Mouse (Mus musculus) kidney, adult 2 months (tissue): ENCODE results near the gene Cfap299.

ENCODE experiments used
- CTCF ChIP-seq: fragments of 200-500 bp; conservative IDR thresholded peaks from 2 replicates; pipeline ENCODE4 v1.5.1; 2011; ENCODE audit warnings: low read depth, mild to moderate bottlenecking, control low read depth, low read length, moderate library complexity, mixed read lengths; ENCODE audit not compliant: insufficient read depth, insufficient read length
- POLR2A ChIP-seq: fragments of 200-500 bp; IDR thresholded peaks from one replicate; pipeline ENCODE4 v1.6.1; 2011; ENCODE audit warnings: low read depth, low read length, control low read depth

- TF ChIP-seq CTCF (no peak), POLR2A (no peak)
These were observed 284.4 kb downstream of the Cfap299 start for GRCm38 (mm10) chr5:98613511-98613910.
